Mouse (Mus musculus) urinary bladder, postnatal 36 days (tissue): ENCODE measurements at regions not wholly inside any gene's neighbourhood (a gene's known extent, or its start where the extent isn't known, plus 50 kb on each side); places are given as distances from the start of the nearest gene placed in this dataset.
"Not testable (repeated sequence)": the region's sequence is repeated elsewhere in the genome, so short reads cannot be mapped to it uniquely, and the experiment has no call there.

Experiments
- DNase-seq, 2 experiments: peaks; one replicate each; pipeline ENCODE4 v3.0.0; 2022; ENCODE audit warnings: low spot score in 2 of 2, mixed read lengths in 1 of 2

DNA sequence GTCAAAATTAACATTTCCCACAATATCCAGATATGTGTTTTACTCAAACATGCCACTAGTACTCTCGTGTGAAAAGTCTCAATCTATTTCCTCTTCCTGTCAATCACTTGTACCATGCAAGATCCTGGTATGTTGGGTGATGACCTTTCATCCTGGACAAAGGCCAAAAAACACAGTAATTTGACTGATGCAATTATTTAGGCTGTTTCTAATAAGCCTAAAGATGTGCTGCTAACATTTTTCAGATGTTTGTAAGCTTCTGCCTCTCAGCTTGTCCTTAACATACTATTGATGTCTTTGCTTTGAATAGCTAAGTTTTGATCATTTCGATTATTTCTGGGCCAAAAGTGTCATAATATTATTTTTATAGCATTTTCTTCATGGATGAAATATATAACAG is 418.4 kb upstream of the Arrdc4 start:
- no peak for DNase-seq

DNA sequence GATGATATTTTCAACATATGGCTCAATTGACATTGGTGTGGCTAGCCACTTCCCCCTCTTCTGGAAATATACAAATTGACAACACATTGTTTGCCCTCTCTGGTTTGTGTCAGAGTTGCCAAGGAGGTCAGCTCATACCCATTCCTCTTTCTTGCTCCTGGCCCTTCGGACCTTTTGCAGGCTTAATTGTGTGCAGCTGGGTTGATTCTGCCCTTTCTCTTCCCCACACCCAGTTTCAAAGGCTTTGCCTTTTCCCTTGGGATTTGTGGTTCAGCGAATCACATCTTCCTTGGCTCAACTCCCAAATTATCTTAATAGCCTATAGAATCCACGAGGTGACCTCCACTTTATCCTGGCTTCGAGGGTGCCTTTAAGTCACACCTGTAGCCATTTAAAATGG is 412.9 kb upstream of the Arrdc4 start:
- DNase-seq, result no peak

DNA sequence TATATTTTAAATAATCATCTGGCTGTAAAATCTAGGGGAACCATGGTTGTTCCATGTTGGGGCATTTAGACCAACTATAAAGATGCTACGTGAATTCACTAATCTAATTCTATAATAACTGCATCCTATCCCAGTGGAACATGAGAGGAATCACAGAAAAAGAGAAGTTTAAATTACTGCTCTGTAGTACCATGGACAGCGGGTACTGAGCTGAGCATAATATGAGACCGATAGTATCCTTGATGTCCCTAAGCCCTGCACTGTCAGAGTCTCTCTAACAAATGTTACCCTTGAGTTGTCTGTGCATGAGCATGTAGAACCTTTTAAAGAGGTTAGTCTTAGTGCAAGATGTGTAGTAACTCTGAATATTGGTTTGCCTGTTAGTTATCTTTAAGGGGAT is 393.3 kb upstream of the Arrdc4 start:
- no peak for DNase-seq

DNA sequence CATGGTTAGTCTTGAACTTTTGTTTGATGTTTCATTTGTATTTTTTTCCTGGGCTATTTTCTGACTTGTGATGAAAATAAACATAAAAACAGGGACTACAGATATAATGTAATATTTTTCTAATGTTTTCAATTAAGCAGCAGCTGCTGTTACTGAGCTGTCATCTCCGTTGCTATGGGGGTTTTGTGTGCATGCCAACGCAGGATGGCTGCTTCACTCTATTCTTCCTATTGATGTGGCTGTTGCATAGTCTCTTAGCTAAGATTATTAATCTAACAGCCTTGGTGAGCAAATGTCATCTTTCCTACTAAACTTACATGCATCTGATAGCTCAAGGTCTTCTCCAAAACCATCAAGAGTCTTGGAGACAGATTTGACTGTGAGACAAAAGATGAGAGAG is 384.4 kb upstream of the Arrdc4 start:
- no peak for DNase-seq

DNA sequence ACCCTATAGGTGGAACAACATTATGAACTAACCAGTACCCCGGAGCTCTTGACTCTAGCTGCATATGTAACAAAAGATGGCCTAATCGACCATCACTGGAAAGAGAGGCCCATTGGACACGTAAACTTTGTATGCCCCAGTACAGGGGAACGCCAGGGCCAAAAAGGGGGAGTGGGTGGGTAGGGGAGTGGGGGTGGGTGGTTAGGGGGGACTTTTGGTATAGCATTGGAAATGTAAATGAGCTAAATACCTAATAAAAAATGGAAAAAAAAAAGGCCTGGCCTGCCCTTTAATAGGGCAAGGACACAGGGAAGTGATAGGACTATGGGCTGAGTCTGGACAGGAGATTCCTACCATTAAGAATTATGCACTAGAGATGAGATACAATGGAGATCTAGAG is 352.7 kb upstream of the Arrdc4 start:
- DNase-seq, result not testable (repeated sequence)

DNA sequence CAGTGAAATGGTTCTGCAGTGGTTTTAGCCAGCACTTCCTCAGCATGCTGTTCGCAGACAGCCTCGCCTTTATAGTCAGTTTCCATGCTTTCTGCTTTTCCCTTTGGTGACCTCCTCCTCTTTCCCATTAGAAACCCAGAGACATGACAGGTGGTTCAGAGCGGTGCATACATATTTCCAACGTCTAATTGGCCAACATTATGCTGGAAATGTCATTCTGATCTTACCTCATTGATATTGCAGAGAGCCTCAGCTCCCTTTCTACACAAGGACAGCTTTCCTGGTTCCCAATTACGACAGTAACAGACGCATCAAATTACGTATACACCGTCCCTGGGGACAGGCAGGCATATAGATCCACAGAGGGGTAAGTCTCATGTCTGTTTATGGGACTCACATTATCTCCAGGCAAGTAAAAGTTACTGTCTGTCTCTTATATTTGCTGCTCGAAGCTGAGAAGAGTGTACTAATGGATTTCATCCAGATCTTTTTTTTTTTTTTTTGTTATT is 348.6 kb upstream of the Arrdc4 start:
- DNase-seq, result no peak

DNA sequence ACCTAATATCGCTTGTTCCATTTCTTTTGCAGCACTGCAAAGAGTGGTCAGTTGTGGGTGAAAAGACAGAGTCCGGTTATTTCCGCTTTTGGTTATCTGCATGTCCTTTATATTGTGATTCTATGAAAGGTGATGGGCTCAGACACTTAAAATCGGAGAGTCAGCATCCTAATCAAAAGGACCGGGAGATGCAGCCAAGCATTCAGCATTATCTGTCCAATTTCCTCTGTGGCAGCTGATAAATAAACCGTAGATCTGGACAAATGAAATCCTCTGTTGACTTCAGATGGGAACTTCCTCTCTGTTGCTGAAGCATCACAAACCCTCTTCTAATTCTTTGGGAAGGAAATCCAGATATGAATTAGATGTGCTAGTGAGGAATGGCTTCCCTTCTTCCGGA is 325.7 kb upstream of the Arrdc4 start:
- DNase-seq, result no peak

DNA sequence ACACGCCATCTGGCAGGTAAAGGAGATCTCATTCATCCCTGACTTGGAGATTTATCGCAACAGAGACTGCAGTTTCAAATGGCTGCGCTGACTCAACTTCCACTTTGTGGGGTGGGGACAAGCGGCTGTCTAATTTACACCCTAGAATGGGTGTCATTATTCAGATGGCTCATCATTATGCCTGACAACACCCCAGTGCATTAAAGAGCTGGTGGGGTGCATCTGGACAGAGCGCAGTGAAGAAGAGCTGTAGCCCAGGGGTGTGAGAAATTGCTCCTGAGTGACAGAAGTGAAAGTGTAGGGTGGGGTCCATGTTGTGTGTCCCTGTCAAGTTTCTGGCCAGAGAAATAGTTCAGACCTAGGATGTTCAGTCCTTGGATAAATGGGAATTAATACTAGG is 314.0 kb upstream of the Arrdc4 start:
- no peak for DNase-seq

DNA sequence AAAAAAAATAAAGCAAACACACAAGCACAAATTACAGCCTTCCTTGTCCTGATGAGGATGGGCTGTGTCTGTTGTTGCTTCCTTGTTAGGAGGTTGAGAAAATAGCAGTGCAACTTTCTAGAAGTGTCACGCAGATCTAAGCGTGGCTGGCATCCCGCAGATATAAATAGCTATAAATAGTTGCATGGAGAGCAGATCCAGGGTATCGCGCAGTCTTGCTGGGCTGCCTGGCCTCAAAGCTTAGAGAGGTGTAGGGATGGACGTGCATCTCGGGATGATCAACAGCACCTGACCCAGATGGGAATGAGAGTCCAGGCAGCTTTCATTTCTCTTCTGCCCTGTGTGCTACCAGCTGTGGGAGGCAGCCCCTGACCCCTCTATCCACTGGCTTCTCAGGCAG is 313.5 kb upstream of the Arrdc4 start:
- no peak for DNase-seq

DNA sequence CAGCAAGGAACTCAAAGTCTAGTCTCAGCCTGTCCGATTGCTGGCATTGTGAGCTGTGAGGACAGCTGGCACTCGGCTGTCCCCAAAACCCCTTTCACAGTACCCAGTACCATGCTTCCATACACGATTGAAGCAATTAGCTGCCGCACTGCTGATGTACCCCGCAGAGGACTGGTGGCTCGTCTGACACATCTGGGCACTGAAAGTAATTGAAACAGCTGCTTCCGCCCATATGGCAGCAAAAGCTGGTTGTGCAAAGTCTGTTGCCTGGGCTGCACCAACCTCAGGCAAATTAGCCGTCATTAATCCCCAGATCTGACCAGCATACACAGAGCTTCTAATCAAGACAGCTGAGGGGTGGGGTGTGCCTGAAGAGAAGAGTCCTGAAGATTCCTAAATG is 313.1 kb upstream of the Arrdc4 start:
- no peak for DNase-seq

DNA sequence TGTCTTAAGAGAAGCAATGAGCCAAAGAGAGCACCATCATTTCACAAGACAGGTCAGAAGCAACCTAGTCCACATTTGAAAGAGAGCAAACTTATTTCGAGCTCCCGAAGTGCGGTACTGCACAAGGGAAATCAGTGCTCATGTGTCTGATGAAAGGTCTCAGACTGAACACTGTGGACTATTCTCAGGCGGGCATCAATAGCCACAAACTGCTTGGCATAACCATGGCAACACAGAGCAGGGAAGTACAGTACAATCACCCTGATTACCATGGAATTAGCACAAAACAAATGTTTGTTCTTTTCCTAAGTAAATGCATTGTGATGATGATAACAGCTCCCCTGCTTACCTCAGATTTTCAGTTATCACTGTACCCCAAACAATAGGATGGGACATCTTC is 312.2 kb upstream of the Arrdc4 start:
- no peak for DNase-seq

DNA sequence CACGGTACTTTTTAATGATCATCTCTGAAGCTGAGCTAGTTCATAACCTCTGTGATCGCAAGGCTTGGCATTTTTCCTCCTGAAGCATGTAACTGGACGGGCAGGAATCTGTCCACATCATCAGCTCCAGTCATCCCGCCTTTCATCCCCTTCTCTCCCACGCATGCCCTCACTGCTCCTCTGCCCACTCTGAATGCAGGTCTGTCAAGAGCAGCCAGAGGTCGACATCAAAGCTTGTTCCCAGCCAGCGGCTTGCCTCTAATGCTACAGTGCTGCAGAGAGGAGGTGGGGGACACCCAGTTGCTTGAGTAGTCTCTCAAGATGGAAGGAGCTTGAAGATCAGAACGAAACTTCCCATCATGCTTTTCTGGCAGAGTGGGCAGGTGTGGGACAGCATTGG is 267.5 kb upstream of the Arrdc4 start:
- no peak for DNase-seq

DNA sequence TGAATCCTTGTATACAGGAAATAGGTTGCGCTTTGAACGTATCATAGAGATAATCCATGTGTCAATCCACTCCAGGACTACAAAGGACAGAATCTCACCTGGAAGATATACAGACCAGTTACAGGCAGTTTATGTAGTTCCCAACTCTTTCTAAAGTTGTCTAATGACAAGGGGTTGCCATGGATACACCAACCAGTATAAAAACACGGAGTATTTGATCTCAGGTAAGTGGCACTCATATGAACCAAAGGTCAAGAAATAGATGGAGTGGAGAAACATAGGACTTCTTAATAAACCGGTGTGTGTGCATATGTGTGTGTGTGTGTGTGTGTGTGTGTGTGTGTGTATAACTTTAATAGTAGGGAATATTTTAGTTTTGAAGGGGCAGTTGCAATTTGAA is 266.0 kb upstream of the Arrdc4 start:
- DNase-seq, result no peak

DNA sequence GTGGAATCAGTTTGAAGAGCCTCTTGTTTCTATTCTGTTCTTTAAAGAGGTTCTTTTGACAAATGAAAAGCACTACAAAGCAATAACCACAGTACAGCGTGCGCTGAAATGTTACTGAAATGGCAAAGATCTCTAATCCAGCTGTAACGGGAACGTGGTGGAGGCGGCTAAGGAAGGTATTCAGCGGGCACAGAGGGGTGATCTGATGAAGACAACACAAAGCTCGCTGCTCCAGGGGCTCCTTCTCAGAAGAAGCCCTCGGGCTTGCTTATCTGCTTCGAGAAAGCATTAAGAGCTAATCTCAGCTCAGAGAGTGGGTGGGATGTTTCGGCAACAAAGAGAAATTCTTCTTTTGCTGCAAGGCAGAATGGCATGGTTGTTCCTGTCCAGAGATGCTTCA is 258.2 kb upstream of the Arrdc4 start:
- no peak for DNase-seq

DNA sequence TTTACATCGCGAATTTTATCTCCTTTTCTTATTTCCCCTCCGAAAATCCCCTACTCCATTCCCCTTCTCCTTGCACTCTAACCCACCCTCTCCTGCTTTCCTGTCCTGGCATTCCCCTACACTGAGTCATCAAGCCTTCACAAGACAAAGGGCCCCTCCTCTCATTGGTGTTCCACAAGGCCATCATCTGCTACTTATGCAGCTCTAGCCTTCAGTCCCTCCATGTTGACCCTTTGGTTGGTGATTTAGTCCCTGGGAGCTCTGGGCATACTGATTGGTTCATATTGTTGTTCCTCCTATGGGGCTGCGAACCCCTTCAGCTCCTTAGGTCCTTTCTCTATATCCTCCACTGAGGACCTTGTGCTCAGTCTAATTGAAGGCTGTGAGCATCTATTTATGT is 239.0 kb upstream of the Arrdc4 start:
- no peak for DNase-seq

DNA sequence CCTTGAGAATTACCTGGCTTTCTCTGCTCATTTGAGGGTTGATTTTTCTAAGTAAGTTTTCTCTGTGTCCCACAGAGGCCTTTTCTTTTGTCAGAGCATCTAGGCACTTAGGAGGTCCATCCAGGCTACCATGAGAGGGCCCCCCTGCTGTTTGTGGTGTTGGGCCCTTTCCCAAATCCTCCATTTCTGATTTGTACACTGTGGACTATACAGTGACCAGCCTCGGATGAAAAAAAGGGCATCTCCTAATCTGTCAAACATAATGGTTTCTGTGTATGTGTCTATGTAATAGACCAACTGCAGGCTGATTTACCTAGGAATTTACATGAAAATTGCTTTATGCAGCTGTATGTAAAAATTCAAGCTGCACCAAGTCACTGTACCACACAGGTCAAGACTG is 234.9 kb upstream of the Arrdc4 start:
- DNase-seq, result no peak

DNA sequence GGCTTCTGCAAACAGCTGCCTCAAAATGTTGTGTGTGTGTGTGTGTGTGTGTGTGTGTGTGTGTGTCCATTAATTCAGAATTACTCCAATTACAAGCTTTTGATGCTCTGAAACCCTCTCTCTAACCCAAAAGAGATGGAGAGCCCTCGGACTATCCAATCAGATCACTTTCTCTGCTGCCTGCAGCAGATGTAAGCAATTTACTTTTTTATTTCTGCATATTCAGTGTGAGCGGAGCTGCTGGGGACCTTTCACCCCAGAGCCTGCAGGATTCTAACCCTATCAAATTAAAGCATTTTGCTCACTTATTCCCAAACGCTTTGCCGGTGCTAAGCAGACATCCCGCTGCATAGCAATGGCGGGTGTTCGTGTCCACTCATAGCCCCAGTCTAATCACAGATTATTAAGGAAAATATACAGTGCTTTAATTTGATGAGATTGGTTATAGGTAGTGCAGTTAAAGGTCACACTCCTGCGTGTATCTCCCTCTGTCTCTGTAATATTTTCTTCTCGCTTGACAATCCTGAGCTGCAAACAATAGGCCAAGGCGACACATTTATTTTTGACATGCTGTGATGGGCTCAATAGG is 234.0 kb upstream of the Arrdc4 start:
- no peak for DNase-seq

DNA sequence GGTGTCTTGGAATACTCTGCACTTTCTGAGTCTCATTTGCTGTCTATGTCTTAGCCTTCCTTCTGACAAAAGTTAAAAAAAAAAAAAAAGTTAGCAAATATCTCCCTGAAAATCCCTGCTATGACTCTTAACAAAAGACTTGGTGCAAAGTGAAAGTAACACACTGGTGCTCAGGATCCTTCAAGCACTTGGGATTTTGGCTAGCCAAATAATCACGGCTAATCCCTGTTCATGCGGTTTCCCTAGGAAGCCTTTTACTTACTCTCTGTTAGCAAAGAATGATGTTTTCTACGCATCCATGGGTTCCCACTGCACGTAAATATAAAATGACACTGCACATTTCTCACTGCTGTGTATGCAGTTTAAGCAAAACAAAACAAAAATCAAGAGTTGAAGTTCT is 229.5 kb upstream of the Arrdc4 start:
- no peak for DNase-seq

DNA sequence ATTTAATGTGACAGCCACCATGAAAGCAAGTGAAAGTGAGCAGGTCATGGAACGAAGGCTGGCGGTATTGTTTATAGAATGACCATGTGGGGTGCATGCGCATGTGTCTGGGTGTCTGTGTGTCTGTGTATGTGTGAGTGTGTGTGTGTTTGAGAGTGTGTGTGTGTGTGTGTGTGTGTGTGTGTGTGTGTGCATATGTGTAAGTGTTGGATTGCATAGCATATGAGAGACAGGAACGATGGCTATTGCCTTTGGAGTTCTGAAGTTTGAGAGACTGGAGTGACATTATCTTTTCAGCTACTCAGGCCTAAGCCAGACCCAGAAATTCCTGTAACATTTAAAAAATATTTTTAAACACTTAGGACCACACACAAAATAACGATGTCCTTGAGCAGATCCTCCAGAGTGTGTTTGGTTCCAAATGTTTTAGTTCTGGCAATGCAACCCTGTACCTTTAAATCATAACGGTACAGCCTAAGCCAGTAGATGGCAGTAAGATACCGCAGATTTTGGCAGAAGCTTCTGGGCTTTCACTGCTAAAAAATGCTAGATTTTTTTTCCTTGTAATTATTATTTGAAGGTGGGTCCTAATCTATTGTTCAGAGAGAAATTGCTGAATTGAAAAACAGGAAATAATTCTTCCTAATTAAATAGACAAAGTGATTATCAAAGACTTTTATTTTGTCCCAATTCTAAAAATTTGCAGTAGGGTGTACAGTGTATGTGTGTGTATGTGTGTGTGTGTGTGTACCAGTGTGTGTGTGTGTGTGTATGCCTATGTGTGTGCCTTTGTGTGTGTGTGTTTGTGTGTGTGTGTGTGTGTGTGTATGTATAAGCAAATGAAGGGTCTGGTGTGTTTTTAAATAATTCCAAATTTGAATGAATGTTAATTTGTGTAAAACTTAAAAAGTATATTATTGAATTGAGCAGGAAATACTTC is 228.0 kb upstream of the Arrdc4 start:
- peak; percentile 11 to 21 for DNase-seq

DNA sequence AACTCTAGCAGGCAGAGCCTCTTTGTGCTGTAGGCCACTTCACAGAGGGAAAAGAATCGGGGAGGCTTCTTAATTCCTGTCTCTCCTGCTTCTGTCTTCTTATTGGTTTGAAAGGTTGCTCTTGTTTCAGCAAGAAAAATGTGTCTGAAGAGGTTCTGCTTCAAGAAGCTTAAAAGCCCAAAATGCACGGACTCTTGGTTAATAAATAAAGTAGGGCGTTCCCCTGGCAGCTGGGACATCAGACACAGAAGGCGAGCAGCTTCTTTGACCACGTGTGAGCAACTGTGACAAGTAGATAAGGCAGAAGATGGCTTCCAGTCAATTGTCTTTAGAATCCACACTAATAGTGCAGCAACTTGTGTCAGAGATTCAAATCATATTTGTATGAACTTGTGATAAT is 226.9 kb upstream of the Arrdc4 start:
- DNase-seq, result no peak

DNA sequence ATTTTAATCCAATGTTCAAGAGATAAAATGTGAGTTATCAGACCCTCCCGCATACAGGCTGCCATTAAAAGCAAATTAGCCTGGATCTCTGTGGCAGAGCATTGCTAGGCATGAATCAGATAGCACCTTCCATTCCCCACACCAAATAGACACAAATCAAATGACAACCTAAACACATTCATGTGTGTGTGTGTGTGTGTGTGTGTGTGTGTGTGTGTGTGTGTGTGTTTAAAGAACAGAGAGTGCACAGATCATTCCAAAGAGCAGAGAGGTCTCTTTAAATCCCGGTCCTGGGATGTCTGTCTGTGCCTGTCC is 226.5 kb upstream of the Arrdc4 start:
- no peak for DNase-seq

DNA sequence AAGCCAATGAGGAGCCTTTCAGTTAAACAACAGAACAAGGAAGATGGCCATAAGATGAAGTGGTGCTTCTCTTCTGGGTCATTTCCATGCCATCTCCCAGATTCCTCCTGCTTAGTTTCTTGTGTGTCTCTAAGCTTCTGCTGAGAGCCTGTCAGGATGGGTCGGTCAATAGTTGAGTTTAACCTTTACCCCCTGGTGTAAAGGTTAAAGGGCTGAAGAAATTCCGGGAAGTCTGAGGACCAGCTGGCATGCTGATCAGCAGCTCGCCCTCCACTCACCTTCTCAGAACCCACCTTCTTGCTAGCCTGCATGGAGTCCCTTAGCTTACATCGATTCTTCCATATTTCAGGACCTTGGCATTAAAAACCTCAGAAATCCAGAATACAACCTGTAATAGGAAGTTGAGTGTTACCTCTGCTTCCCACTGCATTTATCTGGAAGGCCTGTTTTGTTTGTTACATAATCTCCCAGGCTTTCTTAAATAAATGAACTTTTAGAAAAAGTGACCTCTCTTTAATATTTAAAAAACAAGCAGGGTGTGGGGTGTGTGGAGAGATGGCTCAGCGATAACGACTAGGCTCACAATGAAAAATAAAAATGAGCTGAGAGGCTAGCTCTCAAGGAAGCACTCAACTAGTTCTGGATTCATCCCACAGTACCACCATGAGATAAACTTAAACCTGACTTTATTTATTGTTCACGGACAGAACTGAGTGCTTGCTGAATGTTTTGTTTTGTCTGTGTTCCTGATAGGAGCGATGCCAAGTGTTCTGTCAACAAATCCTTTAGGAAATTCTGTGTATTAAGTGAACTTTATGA is 225.9 kb upstream of the Arrdc4 start:
- no peak for DNase-seq
